Mouse (Mus musculus): ENCODE measurements around the gene Flvcr1. TPM values are rescaled to one million over a fixed set of nuclear protein-coding genes. Genes with fewer than 3 reads are reported as not detected.

Flvcr1 gene
- total and polyA plus RNA-seq, 3 experiments, result 4.2 to 4.7 (median 4.6) TPM

DNA sequence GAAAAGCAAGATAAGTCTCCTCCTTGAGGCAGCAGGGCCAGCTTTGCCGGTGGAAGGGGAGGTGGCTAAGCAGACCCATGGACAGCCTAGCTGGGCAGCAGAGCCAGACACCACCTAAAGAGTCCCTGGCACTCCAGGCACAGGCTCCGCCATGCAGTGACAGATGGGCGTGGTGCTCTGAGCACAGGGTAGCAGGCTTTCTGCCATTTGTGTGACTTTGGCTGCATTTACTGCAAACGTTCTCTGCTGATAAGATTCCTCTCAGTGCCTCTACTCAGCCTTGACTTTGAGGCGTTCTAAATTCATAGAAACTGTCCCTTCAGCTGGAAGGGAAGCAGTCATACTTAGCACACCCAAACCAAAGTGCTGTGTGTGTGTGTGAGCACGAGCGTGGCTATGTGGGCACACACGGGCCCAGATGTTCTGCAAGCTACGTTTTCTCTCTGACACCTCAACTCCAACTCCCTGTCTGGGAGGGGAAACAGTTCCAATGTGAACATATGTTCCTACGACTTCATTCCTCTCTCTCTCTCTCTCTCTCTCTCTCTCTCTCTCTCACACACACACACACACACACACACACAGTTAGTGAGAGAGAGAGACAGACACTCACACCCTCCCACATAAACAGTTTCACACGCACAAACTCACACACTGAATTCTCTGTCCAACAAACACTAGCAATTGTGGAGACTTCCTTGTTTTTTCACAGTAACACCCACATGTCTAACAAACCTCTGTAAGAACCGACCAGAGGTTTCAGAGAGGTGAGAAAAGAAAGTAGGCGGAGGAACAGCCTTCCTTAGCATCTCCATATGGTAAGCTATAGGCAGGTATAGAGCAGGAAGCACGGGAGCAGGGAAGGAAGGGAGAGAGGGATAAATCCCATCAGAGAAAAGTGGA, 54.0 kb downstream of the Flvcr1 start:
- TF ChIP-seq POLR2A (IDR thresholded peaks at IDR 0.05; ENCODE audit: insufficient read depth, low read depth, low read length), result no peak
- no peak for TF ChIP-seq CTCF (IDR thresholded peaks at IDR 0.05)
- TF ChIP-seq EP300 (IDR thresholded peaks at IDR 0.05; ENCODE audit: insufficient read depth, low read depth, low read length), result no peak
- intact Hi-C loops (cut with DNase I), result no loop called here
- H3K79me2 ChIP-seq (replicated peaks; ENCODE audit: control insufficient read depth, insufficient read depth, low read length), result no peaks in the 10 kb centered on the region
- 55% methylated on average over 14 of the region's 14 CpGs for WGBS
- H3K9ac ChIP-seq (ENCODE audit: low read depth, low read length), result no peak overlapping the region
- peaks cover 3% of the 10 kb centered on the region; the same call in 1 of the 2 replicates for H3K4me1 ChIP-seq (ENCODE audit: control insufficient read depth, insufficient read depth, low read length)
- no peak overlapping the region for H3K4me3 ChIP-seq
- no peaks in the 10 kb centered on the region for H3K27me3 ChIP-seq (ENCODE audit: control insufficient read depth, insufficient read depth, low read length)
- DNase-seq, result peak in 1 of 2 experiments; percentile 52
- H3K36me3 ChIP-seq (ENCODE audit: control insufficient read depth, insufficient read depth, low read length), result no peaks in the 10 kb centered on the region
- H3K27ac ChIP-seq, result no peak overlapping the region

DNA sequence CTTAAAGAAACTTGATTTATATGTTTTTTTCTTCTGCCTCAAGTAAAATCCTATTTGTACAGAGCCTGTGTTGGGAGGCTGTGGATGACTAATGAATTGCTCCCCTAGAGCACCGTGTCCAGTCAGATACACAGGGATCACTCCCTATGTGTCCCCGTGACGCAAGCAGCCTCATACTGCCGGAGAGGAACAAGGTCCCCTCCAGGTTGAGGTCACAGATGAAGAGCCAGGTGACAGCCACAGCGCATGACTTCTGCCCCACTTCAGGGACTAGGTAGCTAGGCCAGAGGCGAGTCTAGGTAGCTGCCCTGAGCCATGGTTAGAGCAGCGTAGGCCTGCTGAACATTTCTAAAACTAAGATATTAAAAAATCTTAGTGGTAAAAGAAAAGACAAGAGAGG, 57.9 kb downstream of the Flvcr1 start:
- TF ChIP-seq EP300 (IDR thresholded peaks at IDR 0.05; ENCODE audit: insufficient read depth, low read depth, low read length) (no peak), POLR2A (IDR thresholded peaks at IDR 0.05; ENCODE audit: insufficient read depth, low read depth, low read length) (no peak)
- 91% methylated on average over 7 of the region's 7 CpGs for WGBS
- H3K27me3 ChIP-seq (ENCODE audit: control insufficient read depth, insufficient read depth, low read length), result no peaks in the 10 kb centered on the region
- intact Hi-C loops (cut with DNase I), result no loop called here
- peaks cover 3% of the 10 kb centered on the region; the same call in 1 of the 2 replicates for H3K4me1 ChIP-seq (ENCODE audit: control insufficient read depth, insufficient read depth, low read length)
- H3K79me2 ChIP-seq (replicated peaks; ENCODE audit: control insufficient read depth, insufficient read depth, low read length), result no peaks in the 10 kb centered on the region
- H3K4me3 ChIP-seq, result no peak overlapping the region
- no peak for DNase-seq
- no peak overlapping the region for H3K9ac ChIP-seq (ENCODE audit: low read depth, low read length)
- H3K27ac ChIP-seq, result no peak overlapping the region
- H3K36me3 ChIP-seq (ENCODE audit: control insufficient read depth, insufficient read depth, low read length), result no peaks in the 10 kb centered on the region

DNA sequence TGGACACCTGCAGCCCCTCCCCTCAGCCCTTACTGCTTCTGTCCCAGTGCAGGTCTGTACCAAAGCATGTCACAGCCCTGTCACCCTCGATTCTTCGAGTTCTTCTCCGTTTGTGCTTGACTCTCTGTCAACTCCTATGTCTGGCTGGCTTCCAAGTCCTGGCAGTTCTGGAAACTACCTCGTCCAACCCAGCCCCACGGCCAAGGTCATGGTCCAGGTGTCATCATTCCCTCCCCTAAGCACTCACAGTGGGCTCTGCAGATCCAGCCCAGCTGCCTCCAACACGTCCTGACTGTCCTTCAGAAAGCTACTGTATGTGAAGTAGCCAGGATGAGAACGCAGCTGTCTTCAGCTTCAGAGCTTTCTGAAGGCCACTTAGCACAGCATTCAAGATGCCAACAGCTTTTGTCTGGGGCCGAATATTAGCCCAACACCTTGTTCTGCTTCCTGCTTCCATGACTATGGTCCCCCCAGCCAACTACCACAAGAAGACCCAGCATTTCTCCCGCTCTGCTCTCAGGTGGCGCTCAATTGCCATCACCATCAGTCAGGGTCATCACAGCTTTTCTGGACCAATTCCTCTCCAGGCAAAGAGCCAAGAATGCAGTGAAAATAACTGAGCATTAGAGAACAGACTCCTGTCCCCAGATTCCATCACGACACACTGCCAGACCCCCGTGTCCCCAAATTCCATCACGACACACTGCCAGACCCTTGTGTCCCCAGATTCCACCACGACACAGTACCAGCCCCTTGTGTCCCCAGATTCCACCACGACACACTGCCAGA, 60.8 kb downstream of the Flvcr1 start:
- H3K27me3 ChIP-seq (ENCODE audit: control insufficient read depth, insufficient read depth, low read length), result no peaks in the 10 kb centered on the region
- no peak overlapping the region for H3K9ac ChIP-seq (ENCODE audit: low read depth, low read length)
- TF ChIP-seq POLR2A (IDR thresholded peaks at IDR 0.05; ENCODE audit: insufficient read depth, low read depth, low read length) (no peak), EP300 (IDR thresholded peaks at IDR 0.05; ENCODE audit: insufficient read depth, low read depth, low read length) (no peak), CTCF (IDR thresholded peaks at IDR 0.05) (no peak)
- DNase-seq, result no peak
- no peaks in the 10 kb centered on the region for H3K79me2 ChIP-seq (replicated peaks; ENCODE audit: control insufficient read depth, insufficient read depth, low read length)
- H3K36me3 ChIP-seq (ENCODE audit: control insufficient read depth, insufficient read depth, low read length), result no peaks in the 10 kb centered on the region
- intact Hi-C loops (cut with DNase I), result no loop called here
- WGBS, result 45% methylated on average over 15 of the region's 15 CpGs
- no peak overlapping the region for H3K27ac ChIP-seq
- no peak overlapping the region for H3K4me3 ChIP-seq
- H3K4me1 ChIP-seq (ENCODE audit: control insufficient read depth, insufficient read depth, low read length), result no peaks in the 10 kb centered on the region

DNA sequence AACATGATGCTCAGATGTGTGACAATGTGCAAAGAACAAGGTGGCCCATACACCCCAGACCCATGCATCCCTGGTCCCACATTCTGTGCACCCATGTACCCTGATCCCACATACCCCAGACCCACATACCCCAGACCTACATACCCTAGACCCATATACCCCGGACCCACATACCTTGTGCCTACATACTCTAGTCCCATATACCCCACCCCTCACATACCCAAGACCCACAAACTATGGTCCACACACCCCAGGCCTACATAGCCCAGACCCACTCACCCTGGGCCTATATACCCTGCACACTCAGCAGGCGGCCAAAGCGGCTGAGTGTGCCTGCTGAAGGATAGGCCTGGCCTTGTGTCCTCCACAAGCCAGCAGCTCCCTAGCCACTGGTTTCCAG, 63.2 kb downstream of the Flvcr1 start:
- intact Hi-C loops (cut with DNase I), result no loop called here
- Histone ChIP-seq H3K79me2 (replicated peaks; ENCODE audit: control insufficient read depth, insufficient read depth, low read length) (no peaks in the 10 kb centered on the region), H3K4me3 (no peak overlapping the region), H3K36me3 (ENCODE audit: control insufficient read depth, insufficient read depth, low read length) (no peaks in the 10 kb centered on the region), H3K27ac (no peak overlapping the region), H3K9ac (ENCODE audit: low read depth, low read length) (no peak overlapping the region), H3K27me3 (ENCODE audit: control insufficient read depth, insufficient read depth, low read length) (no peaks in the 10 kb centered on the region), H3K4me1 (ENCODE audit: control insufficient read depth, insufficient read depth, low read length) (no peaks in the 10 kb centered on the region)
- no peak for DNase-seq
- 87% methylated on average over 3 of the region's 3 CpGs for WGBS
- TF ChIP-seq POLR2A (IDR thresholded peaks at IDR 0.05; ENCODE audit: insufficient read depth, low read depth, low read length) (no peak), CTCF (IDR thresholded peaks at IDR 0.05) (no peak), EP300 (IDR thresholded peaks at IDR 0.05; ENCODE audit: insufficient read depth, low read depth, low read length) (no peak)

DNA sequence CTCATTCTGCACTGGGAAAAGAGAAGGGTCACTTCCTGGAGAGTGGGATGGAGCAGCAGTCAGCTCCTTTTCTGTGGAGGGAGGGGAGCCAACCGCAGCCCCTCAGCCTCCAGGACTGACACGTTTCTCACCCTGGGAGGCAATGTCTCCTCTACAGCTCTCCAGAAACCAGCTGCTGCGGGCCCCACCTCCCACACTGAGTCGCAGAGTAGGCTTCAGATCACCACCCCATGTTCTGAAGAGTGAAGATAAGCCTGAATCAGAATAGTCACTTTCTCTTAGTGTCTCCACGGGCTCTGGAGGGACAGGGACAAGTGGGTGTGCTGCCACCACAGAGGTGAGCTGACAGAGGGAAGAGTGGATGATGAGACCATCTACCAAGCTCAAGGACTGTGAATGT, 67.1 kb downstream of the Flvcr1 start:
- intact Hi-C loops (cut with DNase I), result no loop called here

More for the DNA sequence above, 67.1 kb downstream of the Flvcr1 start:
- no peaks in the 10 kb centered on the region for H3K27me3 ChIP-seq (ENCODE audit: control insufficient read depth, insufficient read depth, low read length)
- 64% methylated on average over 5 of the region's 5 CpGs for WGBS
- H3K36me3 ChIP-seq (ENCODE audit: control insufficient read depth, insufficient read depth, low read length), result no peaks in the 10 kb centered on the region
- H3K79me2 ChIP-seq (replicated peaks; ENCODE audit: control insufficient read depth, insufficient read depth, low read length), result no peaks in the 10 kb centered on the region
- no peak for TF ChIP-seq POLR2A (IDR thresholded peaks at IDR 0.05; ENCODE audit: insufficient read depth, low read depth, low read length)
- no peak for TF ChIP-seq EP300 (IDR thresholded peaks at IDR 0.05; ENCODE audit: insufficient read depth, low read depth, low read length)
- no peak for TF ChIP-seq CTCF (IDR thresholded peaks at IDR 0.05)
- H3K9ac ChIP-seq (ENCODE audit: low read depth, low read length), result no peak overlapping the region
- no peaks in the 10 kb centered on the region for H3K4me1 ChIP-seq (ENCODE audit: control insufficient read depth, insufficient read depth, low read length)
- DNase-seq, result no peak
- H3K4me3 ChIP-seq, result no peak overlapping the region
- H3K27ac ChIP-seq, result no peak overlapping the region

Other genes starting within 250 kb of the Flvcr1 start
- 10 to 100 TPM; 15.6 to 18.9 TPM for gene Rps6kc1, start 114.4 kb downstream of the Flvcr1 start, total RNA-seq (2021)
- gene Rps6kc1, start 114.4 kb downstream of the Flvcr1 start, polyA plus RNA-seq (2012; rRNA removed), result 6.9 and 9.3 TPM in 2 replicates
- gene Angel2, start 101.0 kb downstream of the Flvcr1 start, total RNA-seq (2021), result 10 to 100 TPM; 27.7 to 28.0 TPM
- 18.5 and 23.8 TPM in 2 replicates for gene Angel2, start 101.0 kb downstream of the Flvcr1 start, polyA plus RNA-seq (2012; rRNA removed)
- under 1 TPM; 0.31 to 0.41 TPM for gene Vash2, start 46.9 kb downstream of the Flvcr1 start, total RNA-seq (2021)
- gene Vash2, start 46.9 kb downstream of the Flvcr1 start, polyA plus RNA-seq (2012; rRNA removed), result 0.27 and 0.50 TPM in 2 replicates
- not detected for gene Spata45, start 10.5 kb upstream of the Flvcr1 start, total RNA-seq (2021)
- gene Spata45, start 10.5 kb upstream of the Flvcr1 start, polyA plus RNA-seq (2012; rRNA removed), result not detected in 2 replicates
- 10 to 100 TPM; 14.3 to 14.6 TPM for gene Tatdn3, start 36.8 kb upstream of the Flvcr1 start, total RNA-seq (2021)
- gene Tatdn3, start 36.8 kb upstream of the Flvcr1 start, polyA plus RNA-seq (2012; rRNA removed), result 11.9 and 25.6 TPM in 2 replicates
- under 1 TPM; 0.16 to 0.18 TPM for gene Nsl1, start 36.9 kb upstream of the Flvcr1 start, total RNA-seq (2021)
- gene Nsl1, start 36.9 kb upstream of the Flvcr1 start, polyA plus RNA-seq (2012; rRNA removed), result 0.18 and 0.20 TPM in 2 replicates
- gene Batf3, start 71.7 kb upstream of the Flvcr1 start, total RNA-seq (2021), result under 1 TPM in 1 of 2 experiments, not detected in 1; 0.60 TPM
- 1.3 and 1.8 TPM in 2 replicates for gene Batf3, start 71.7 kb upstream of the Flvcr1 start, polyA plus RNA-seq (2012; rRNA removed)
- gene Fam71a, start 138.7 kb upstream of the Flvcr1 start, total RNA-seq (2021), result not detected
- not detected in 2 replicates for gene Fam71a, start 138.7 kb upstream of the Flvcr1 start, polyA plus RNA-seq (2012; rRNA removed)
- 10 to 100 TPM; 11.0 to 11.5 TPM for gene Atf3, start 191.9 kb upstream of the Flvcr1 start, total RNA-seq (2021)
- 3.6 and 7.1 TPM in 2 replicates for gene Atf3, start 191.9 kb upstream of the Flvcr1 start, polyA plus RNA-seq (2012; rRNA removed)